Mouse (Mus musculus) ES-Bruce4 (cell line): Measurements from ENCODE around the gene Mllt10. TPM values are rescaled to one million over a fixed set of nuclear protein-coding genes. Genes with fewer than 3 reads are reported as not detected.

ENCODE experiments used
- H3K27ac ChIP-seq: 2 replicates; pipeline ENCODE4 v1.5.1; 2012; ENCODE audit warnings: low read length, inconsistent platforms; ENCODE audit not compliant: insufficient read depth
- H3K27me3 ChIP-seq: 2 replicates; pipeline ENCODE4 v1.6.1; 2012; ENCODE audit warnings: mild to moderate bottlenecking, low read length, inconsistent platforms; ENCODE audit not compliant: control insufficient read depth, poor library complexity, insufficient read depth, severe bottlenecking
- H3K36me3 ChIP-seq: 2 replicates; pipeline ENCODE4 v1.6.1; 2012; ENCODE audit warnings: inconsistent platforms, mild to moderate bottlenecking, low read length, moderate library complexity; ENCODE audit not compliant: control insufficient read depth, poor library complexity, insufficient read depth, severe bottlenecking
- H3K4me1 ChIP-seq: one replicate; pipeline ENCODE4 v1.8.1; 2011; ENCODE audit warnings: low read length; ENCODE audit not compliant: control insufficient read depth, insufficient read depth
- H3K4me3 ChIP-seq: 2 replicates; pipeline ENCODE4 v1.5.1; 2011; ENCODE audit warnings: low read depth, mild to moderate bottlenecking, low read length
- H3K9ac ChIP-seq: 2 replicates; pipeline ENCODE4 v1.6.1; 2012; ENCODE audit warnings: low read depth, mild to moderate bottlenecking, inconsistent platforms; ENCODE audit not compliant: poor library complexity, severe bottlenecking
- H3K9me3 ChIP-seq: replicated peaks from 2 replicates; pipeline ENCODE4 v1.6.1; 2012; ENCODE audit warnings: mild to moderate bottlenecking, low read length, inconsistent platforms; ENCODE audit not compliant: control insufficient read depth, poor library complexity, insufficient read depth, severe bottlenecking
- CTCF ChIP-seq: IDR thresholded peaks from one replicate; pipeline ENCODE4 v1.8.1; 2011; ENCODE audit warnings: low read depth, low read length
- EP300 ChIP-seq: IDR thresholded peaks from 2 replicates; pipeline ENCODE4 v1.6.1; 2011; ENCODE audit warnings: low read depth, low read length; ENCODE audit not compliant: insufficient read depth
- POLR2A ChIP-seq: IDR thresholded peaks from one replicate; pipeline ENCODE4 v1.8.1; 2011; ENCODE audit warnings: low read length; ENCODE audit not compliant: insufficient read depth
- polyA plus RNA-seq: library from polyadenylated mRNA; stranded (reverse); fragments of >200 nt; gene quantifications from 2 replicates; pipeline ENCODE4 v1.2.4, GENCODE M21; 2011; ENCODE audit warnings: low read depth; ENCODE audit not compliant: missing spikeins, insufficient read depth, insufficient read length

The Mllt10 gene
- polyA plus RNA-seq, 1 experiment = 78.9 TPM

DNA sequence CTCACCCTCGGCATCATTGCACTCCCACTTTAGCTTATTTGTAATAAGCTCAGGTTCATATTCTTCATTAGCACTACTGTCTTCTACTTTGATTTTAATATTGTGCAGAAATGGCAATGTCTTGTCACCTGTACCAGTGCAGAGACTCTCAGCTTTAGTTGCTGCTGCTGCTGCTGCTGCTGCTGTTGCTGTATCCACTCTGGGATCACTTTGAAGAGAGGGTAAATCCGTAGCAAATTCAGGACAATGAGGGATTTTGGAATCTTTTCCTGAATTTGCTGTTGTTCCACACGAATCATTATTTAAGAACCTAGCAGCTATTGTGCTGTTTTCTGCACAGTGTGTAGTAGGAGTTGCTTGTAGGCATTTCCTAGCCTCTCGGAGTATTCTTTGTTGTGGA, 8.9 kb upstream of the Mllt10 start:
- H3K4me1 ChIP-seq = no peaks in the 10 kb centered on the region
- H3K27me3 ChIP-seq = peaks cover 23% of the 10 kb centered on the region
- TF ChIP-seq CTCF (no peak), EP300 (no peak), POLR2A (no peak)
- H3K36me3 ChIP-seq = no peaks in the 10 kb centered on the region
- no peak overlapping the region for H3K9ac ChIP-seq
- H3K4me3 ChIP-seq = no peak overlapping the region
- H3K9me3 ChIP-seq = no peaks in the 10 kb centered on the region
- H3K27ac ChIP-seq = no peak overlapping the region

DNA sequence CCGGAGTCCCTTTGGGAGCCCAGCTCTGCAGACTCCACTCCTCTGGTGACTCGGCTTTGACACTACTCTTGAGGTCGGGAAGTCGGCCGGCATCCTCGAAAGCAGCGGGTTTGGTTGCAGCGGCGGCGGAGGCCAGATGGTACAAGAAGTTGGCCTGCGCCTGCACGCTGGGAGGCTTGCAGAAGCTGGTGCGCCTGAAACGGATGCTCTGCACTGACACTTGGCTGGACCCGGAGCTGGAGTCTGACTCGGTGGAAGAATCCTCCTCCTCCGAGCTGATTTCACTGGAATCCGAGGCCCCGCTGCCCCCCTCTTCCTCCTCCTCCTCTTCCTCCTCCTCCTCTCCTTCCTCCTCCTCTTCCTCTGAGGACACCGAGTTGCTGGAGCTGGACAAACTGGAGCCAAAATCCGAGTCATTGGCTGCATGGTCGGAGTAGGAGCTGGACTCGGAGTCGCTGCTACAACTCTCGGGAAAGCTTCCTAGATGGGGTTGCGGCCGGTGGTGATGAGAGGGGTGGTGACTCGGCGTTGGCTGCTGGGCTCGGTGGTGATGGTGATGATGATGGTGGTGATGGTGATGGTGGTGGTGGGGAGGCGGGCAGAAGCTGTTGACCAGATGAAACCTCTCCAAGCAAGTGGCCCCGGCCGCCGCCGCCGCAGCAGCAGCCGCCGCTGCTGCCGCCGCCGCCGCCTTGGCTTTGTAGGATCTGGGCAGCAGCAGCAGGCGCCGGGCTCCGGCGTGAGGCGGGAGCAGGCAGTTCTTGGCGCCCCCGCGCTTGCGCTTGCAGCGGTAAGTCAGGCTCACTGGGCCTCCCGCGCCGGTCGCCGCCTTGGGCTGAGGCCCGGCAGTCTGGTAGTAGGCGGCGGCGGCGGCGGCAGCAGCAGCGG, 8.0 kb upstream of the Mllt10 start:
- no peak for TF ChIP-seq POLR2A
- no peak for TF ChIP-seq EP300
- TF ChIP-seq CTCF = no peak
- H3K4me3 ChIP-seq = peak overlapping the region; percentile 55
- H3K27ac ChIP-seq = no peak overlapping the region
- no peaks in the 10 kb centered on the region for H3K4me1 ChIP-seq
- no peaks in the 10 kb centered on the region for H3K9me3 ChIP-seq
- H3K27me3 ChIP-seq = peaks cover 25% of the 10 kb centered on the region
- H3K9ac ChIP-seq = peak overlapping the region; percentile 71
- H3K36me3 ChIP-seq = no peaks in the 10 kb centered on the region

DNA sequence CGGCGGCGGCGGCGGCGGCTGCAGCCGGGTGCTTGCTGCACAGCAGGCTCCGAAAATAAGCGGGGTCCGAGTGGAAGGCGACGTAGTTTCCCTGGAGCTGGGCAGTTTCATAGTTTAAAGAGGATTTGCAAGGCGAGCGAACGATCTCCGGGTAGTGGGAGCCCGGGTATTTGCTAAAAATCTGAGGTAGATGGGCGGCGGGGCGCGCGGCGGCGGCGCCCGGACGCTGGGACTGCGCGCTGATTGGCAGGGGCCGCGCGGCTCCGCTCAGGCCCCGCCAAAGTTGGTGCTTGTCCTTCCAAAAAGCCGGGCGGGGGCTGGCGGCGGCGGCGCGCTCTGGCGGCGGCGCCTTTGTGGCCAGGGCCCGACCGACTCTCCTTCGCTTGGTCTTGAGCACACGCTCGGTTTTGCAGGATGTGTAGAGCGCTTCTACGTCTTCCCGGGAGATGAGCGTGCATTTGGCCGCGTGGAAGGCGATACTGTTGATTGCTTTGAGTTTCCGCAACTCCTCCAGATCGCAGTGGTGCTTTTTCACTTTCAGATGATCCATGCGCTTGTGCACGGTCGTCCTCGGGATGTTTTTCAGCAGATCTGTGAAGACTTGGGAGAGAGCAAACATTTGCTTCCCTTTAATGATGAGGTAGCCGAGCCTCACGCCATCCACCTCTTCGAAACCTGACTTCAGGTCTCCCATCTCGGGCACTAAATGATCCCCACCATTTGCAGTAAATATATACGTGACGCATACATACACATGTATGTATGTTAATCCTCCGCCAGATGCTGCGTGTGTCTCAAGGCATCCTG, 7.2 kb upstream of the Mllt10 start:
- H3K9ac ChIP-seq = peak overlapping the region; percentile 71
- no peak overlapping the region for H3K27ac ChIP-seq
- peak overlapping the region; percentile 81 for H3K4me3 ChIP-seq
- H3K4me1 ChIP-seq = no peaks in the 10 kb centered on the region
- no peaks in the 10 kb centered on the region for H3K36me3 ChIP-seq
- no peaks in the 10 kb centered on the region for H3K9me3 ChIP-seq
- peaks cover 23% of the 10 kb centered on the region for H3K27me3 ChIP-seq
- TF ChIP-seq EP300 (no peak), CTCF (no peak), POLR2A (no peak)

GRCm38 (mm10) chr2:18048453-18049075, 6.5 kb upstream of the Mllt10 start, which contains the start of gene Skida1:
Skida1 (minus strand) TSS chr2:18049051.
- TF ChIP-seq CTCF (no peak), EP300 (no peak), POLR2A (no peak)
- H3K36me3 ChIP-seq = no peaks in the 10 kb centered on the region
- H3K9me3 ChIP-seq = no peaks in the 10 kb centered on the region
- H3K4me1 ChIP-seq = no peaks in the 10 kb centered on the region
- peak within 1 kb of the TSS; percentile 81 for H3K4me3 ChIP-seq
- peaks cover 23% of the 10 kb centered on the region for H3K27me3 ChIP-seq
- H3K9ac ChIP-seq = peak within 1 kb of the TSS; percentile 71
- H3K27ac ChIP-seq = no peak within 1 kb of the TSS

DNA sequence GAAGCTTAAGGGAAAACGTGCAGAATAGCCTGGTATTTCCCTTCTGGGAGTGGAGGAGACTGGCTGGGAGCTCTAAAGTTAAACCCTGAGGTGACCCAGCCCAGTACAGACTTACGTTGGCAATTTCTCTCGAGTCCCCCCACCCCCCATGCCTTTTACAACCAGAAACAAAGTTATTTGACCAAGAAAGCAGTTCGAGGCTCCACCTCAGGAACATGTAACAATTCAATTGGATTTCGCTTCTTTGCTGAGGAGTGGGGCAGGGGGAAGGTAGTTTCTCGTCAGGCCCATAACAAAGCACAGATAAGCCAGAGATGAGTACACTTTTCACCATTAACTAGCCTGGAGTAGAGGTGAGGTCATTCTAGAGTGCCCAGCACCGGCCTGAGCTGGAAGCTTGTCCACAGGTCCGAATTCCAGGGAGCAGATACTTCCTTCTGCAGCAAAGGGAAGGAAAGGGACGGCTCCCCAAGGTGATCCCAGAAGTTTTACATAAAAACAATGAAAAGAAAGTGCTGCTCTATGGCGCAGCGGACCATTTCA, 5.7 kb upstream of the Mllt10 start:
- Histone ChIP-seq H3K9ac (no peak overlapping the region), H3K27me3 (peaks cover 24% of the 10 kb centered on the region), H3K4me1 (no peaks in the 10 kb centered on the region), H3K36me3 (no peaks in the 10 kb centered on the region), H3K9me3 (no peaks in the 10 kb centered on the region), H3K27ac (no peak overlapping the region), H3K4me3 (peak overlapping the region; percentile 9; the same call in 1 of the 2 replicates)
- TF ChIP-seq EP300 (no peak), CTCF (no peak), POLR2A (no peak)
